Mouse (Mus musculus): ENCODE measurements around the gene Rtn4rl1.

DNA sequence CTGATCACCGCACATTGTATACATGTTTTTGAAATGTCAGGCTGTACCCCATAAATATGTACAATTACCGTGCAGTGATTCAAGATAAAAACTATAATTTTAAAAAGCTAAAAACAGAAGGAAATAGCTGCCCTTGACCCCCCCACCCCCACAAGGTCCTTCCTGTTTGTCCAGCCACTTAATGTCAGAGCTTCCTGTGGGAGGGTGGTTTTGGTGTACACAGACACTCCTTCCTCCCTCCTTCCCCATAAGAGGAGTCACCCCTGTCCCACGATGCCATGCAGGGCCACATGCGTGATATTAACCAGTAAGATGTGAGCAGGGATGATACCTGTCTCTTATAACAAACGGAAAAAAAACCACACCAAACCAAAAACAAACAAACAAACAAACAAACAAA lies 61.7 kb downstream of the Rtn4rl1 start:
- TF ChIP-seq CTCF (IDR thresholded peaks at IDR 0.05; ENCODE audit: borderline replicate concordance, insufficient read depth, low read depth, low read length) = no peak
- TF ChIP-seq POLR2A (IDR thresholded peaks at IDR 0.05; ENCODE audit: borderline replicate concordance, insufficient read depth, low read length) = no peak

Data from cerebellum, adult 2 months (tissue).